Mouse (Mus musculus): ENCODE measurements around the gene Serinc5.

The Serinc5 gene

DNA sequence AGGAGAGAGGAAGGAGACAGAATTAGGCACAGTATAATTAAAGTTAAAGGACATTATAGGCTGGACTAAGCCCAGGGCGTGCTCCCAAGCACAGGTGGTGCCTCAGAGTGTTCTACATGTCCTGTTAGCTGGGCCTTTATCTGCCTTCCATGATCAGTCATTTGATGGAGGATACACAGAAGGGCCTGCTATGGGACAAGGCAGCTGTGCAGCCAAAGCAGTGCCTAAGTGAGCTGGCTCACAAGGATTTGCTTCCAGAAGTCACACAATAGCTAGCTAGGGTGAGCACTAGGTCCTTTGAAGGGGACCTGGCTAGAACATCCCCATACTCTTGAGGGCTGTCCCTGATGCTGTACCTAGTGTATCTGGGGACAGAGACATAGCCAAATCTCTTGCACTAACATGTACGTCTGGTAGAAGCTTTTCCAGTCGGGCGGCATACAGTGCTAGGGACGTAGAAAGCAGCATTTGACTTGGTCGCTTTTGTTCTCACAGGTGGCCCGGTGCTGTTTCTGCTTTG is 94.2 kb downstream of the Serinc5 start:
- no peak for DNase-seq

DNA sequence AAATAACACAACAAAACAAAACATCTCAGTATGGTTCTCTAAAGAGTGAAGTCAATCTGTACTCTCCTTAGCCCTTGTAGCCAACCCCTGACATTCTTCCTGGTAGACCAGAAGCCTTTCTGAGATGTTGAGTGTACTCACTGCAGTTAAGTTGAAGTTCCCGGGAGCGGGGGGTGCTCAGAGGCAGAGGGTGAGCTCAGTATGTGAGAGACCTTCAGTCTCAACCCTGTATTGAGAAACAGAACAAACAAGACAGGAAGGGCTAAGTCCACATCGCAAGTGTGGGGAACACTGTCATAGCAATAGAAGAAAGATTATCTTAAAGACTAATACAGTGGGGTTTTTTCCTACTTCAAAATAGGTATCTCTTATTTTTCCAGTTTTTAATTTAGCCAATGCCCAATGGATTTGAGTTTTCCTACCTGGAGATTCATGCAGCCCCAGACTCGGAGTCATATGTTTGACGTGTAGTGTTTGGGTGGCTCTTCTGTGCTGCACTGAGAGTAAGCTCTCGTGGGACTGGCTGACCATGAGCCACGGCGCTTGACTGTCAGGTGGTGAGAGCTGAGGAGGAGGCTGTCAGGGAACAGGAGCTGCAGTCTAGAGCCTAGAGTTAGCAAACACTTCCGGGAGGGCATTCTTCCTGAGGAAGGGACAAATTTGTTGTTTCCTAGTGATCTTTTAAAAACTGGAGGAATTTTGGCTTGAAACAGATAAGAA is 95.6 kb downstream of the Serinc5 start:
- no peak for DNase-seq

DNA sequence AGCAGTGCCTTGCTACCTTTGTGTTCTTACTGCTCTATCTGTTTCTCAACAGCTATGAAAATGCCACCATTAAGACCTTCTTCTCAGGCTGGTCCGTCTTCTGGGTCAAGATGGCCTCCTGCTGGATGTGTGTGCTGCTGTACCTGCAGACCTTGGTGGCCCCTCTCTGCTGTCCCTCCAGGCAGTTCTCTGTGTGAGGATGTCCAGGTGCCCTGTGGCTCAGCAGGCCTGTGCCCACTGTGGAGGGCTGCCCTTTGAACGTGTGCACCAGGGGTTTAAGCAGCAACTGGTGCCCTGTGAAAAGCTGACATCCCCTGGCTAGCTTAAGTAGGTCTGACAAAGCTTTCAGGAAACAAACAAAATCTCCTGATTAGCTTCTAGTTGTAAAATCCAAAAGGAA is 97.0 kb downstream of the Serinc5 start:
- no peak for DNase-seq

DNA sequence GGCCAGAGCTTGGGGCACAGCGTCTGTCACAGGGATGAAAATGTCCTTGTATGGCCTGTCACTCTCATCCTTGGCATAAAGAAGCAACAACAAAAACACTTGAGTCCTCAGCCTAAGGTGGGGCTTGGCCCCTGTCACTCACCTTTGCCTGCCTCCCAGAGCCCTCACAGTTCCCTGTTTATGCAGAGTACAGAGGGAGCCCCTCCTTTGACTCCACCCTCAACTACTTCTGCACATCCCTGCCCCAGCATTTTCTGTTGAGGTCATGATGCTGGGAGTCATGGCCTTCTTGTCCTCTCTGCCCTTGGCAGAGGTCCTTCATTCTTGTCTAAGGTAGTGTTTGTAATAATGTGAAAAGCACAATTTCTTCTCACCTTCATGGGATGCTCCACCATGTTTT is 97.6 kb downstream of the Serinc5 start:
- DNase-seq, result no peak

DNA sequence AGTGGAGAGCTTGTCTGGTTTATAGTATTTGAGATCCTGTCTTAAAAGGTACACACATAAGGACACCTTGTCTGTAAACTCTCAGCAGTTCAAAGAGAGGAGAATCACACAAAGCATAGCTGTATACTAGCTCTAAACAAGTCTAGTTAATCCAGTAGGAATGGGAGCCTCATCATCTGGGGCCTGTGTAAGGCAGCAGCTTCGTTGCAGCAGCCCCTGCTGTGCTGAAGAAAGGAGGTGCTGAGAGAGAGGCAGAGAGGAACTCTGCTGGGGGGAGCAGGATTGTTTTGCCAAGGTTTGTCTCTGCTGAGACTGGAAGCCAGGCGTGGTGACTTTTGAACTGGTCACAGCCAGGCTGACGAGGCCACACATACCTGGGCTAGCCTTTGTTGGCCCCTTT is 98.6 kb downstream of the Serinc5 start:
- DNase-seq, result no peak

DNA sequence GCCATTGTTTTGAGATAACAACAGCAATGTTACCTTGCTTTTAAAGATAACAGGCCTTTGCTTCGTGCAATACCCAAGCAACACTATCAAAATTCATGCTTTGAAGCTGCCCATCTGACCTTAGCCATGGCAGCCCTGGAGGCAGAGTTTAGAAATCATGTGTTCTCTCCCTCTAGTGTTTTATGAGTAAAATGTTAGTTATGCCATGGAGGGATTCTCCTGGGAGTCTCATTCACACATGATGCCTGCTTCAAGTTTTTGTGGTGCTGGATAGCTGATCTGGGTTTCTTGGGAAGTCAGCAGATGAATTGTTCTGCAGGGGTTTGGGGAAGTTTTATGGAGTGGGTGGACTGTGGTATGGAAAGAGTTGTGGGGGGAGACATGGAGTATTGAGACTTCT is 99.5 kb downstream of the Serinc5 start:
- DNase-seq, result no peak

DNA sequence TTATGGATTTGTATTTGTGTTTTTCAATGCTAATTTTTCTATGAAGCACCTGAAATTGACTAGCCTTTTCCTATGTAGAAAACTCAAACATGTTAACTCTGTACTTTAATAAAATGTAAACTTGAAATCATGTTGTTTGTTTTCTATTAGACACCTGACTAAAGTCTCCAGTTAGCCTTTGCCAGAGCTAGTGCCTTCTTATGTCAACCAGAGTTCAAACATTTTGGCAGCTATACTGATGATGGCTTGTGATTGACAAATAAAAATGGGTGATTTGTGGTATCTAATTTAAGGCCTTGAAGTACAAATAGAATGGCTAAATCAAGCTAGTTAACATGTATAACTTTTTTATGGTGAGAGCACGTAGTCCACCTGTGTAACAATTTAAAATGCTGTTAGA is 100.9 kb downstream of the Serinc5 start:
- no peak for DNase-seq

DNA sequence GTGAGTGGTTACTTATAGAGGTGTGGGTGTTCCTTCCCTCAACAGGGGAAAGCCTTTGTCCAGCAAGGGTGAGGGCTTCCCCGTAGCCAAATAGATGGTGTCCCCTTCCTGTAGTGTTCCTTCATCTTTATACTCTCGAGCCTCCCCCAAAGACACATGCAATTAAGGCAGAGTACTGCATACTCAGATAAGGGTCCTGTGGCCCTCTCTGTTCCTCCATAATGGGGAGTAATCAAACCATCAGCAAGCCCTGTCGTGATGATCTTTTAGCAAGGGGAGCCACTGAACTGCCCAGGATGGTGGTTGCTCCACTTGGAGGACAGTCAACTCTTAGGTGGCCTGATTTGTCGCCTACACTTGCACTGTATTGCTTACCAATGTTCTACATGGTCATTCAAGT is 101.7 kb downstream of the Serinc5 start:
- DNase-seq, result no peak

DNA sequence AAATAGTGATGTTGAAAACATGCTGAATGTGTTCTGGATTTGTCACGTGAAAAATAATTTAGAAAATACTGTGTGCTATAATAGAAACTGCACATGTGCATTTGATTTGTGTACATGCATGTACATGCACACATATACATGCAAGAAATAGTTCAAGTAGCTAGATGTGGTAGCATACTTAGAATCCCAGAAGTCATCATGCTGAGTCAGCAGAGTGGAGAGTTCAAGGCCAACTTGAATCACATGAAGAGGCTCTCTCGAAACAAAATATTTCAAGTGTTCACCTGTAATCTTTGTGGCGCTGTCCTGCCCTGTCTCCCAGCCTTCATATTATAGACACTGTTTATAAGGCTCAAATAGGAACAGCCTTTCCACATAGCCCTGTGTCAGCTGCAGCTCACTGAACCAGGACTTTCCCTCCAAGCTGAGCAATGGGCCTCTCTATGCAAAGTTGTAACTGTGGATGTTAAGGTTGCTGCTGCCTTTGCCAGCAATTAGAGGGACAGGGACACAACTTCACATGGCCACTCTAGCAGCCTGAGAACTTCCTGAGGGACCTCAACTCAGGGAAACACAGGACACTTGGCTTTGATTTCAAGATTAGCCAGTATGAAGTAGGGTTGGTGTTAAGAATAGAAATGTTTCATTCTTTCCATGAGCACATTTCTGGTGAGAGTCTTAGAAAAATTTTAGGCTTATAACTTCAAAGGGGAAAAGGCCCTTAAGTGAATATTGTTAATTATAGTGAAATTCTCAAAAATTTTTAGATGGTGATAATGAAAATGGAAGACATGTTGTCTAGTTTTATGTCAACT is 107.2 kb downstream of the Serinc5 start:
- DNase-seq, result no peak

DNA sequence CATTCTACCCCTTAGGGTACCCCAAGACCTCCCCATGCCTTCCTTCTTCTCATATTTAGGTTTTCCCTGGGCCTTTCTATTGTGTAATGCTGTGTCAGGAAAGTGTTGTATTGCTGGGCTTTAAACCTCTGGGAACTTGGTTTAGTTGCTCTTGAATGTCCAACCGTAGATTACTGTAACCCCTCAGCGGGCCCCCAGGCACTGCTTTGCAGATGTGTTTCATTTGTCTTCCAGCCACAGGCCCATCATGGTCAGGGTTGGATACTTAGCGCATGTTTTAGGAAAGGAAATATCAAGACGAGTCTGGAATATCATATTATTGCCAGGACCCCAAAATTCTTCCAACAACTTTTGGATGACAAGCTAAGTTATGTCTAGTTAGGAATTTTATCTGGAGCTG is 110.1 kb downstream of the Serinc5 start:
- no peak for DNase-seq

DNA sequence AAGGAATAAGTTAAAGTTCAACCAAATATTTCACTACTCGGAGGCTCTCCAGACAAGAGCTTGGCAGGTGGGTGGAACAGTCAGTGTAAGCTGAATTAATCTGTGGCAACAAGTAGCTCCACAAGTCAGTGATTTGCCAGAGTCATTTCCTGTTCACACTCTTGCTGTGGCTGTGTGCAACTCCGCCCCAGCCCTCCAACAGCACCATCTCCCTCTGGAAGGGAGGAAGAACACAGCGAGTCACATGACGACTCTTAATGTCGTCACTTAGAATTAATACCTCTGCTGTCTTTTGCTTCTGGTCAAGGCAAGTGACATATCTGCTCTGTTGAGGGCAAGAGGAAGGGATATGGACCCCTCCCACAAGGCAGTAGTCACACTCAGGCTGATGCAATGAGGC is 111.5 kb downstream of the Serinc5 start:
- DNase-seq, result no peak

DNA sequence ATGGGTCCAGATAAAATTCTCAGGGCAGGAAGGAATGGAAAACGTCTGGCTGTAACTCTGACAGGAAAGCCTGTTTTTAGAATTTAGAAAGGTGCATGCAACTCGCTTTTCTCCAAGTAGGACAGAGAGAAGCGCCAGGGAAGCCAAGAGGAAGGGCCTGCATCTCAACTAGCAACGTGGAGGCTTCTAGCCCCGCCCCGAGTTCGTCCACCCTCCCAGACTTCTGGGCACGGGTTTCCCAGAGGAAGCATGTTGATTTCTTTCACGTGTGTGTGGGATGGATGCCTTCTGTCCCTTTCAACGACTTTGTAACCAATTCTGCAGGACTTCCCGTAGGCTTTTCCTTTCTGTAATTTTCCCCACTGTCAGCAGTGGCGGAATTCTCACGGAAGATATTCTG is 118.9 kb downstream of the Serinc5 start:
- DNase-seq, result peak; percentile 18

DNA sequence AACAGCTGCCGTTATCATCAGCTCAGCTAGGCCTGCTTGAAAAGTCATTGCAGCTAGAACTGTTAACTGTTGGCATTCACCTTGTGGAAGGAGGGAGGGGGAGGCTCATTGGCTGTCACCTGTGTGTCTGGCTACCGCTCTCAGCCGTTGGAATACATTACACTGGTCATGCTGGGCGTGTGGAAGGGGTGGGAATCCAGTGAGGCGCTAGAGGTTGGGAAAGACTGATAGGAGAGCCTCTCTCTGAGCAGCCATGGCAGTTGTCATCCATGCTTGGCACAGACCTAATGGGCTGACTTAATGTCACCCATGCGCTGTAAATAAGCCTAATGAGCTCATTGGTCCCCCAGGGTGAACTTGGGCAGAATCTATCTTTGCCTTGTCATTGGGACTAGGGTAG is 120.9 kb downstream of the Serinc5 start:
- DNase-seq, result no peak

DNA sequence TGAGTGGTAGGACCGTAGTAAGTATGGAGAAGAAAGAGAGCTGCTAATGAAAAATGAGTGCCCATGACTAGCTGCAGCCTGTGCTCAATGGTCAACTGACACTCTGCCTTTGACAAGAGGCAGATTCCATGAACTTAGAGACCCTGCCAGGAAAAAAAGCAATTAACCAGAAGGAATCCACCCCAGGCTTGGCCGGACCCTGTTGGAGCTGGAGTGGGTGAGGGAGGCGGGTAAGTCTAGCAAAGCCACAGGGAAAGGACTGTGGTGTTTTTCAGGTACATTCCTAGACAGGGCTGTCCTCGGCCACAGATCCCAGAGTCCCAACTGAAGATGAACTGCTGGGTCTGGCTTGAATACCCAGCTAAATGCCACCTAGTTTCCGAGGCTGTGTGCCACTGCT is 121.9 kb downstream of the Serinc5 start:
- DNase-seq, result no peak

DNA sequence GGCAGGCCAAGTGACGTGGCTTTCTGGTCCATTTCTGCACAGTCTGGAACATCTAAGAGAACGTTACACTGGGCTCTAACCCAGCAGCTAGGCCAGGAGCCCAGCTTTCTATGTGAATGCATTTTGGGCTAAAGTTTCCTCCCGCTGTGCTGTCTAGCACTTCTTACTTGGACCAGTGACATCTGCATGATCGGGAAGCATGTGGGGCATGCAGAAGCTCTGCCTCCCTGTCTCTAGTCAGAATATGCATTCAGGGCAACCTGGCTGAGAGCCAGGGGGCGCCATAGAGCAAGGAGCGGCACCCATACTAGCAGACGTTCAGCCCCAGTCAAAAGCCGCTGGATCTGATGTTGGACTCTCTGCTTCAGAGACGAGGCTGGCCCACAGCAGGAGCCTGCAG is 122.4 kb downstream of the Serinc5 start:
- DNase-seq, result peak; percentile 63

DNA sequence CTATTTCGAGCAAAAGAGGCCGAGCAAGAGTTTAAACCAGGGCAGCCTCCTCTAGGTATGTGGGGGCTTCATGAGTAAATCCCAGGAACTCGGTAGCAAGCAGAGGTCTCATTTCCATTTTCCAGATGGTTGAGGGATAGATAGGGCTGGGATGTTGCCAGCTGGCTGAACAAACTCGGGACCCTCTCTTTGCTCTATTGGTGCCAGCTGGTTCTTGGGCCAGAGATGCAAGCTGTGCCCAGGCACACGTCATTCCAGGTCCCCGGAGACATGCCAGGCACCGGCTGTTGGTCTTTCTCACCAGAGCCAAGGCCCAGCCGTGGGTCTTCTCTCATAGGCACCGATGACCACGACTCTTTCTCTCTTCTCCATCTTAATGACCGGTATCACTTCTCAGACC is 122.8 kb downstream of the Serinc5 start:
- DNase-seq, result no peak

DNA sequence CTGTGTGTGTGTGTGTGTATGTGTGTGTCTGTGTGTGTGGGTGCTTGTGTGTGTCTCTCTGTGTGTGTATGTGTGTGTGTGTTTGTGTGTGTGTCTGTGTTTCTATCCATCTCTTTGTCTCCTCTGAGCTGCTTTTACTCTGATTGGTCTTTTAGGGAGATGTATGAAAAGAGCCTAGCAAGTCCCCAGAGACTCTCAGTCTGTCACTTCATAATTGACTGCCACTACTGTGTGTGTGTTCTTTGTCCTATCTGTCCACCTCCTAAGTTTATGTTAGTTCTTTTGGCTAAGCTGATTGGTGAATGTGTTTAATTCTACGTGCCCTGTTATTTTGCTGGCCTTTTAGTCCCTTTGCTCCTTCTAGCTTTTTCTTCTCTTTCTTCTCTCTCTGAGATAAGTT is 124.8 kb downstream of the Serinc5 start:
- DNase-seq, result no peak

DNA sequence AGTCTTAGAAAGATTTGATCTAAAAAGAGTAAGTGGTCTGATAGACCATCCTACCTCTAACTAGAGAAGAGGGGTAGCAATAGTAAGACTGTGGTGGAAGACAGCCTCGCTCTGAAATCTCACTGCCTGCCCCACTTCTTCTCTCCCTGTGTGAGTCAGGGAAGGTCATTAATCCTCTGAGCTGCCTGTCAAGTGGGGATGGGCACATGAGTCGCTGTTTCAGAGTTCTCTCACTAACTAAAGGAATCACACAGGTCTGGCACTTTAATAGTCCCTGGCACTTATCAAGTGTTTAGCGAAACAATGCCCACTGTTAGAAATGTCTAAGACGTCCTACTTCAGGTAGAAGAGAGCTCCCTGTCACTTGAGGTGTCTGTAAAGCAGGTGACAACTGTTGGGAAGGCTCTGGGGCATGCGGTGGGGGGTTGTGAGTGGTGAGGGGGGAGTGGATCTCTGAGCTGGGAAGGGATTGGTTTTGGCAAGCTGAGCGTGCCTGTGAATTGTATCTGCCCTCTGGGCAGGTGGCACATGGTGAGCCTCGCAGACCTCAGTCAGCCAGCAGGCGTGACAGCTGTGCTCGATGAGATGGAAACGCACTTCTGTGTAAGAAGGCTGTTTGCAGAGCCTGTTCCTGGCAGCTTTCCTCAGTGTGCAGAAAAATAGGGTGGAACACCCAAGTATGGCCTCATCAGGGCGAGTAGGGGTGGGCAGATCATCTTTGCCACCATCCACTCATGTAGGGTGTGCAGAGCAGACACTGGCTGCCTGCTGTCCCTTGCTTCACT is 125.8 kb downstream of the Serinc5 start:
- DNase-seq, result no peak

DNA sequence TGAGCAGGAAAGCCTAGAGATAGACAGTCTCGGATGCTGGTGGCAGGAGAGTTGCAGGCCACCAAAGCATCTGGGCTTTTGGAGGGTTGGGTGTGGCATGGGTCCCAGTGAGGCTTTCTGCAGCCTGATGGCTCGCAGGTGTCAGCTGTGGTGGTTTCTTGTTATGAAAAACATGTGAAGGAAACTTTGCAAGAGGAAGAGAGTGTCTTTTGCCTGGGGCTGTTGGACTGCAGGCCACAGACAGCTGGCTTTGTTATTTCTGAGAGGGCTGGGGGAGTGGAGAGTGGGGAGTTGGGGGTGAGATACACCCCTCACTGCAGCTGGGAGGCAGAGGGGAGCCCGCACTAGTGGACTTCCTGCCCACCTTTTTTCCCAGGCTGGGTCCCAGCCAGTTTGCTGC is 127.9 kb downstream of the Serinc5 start:
- DNase-seq, result no peak

DNA sequence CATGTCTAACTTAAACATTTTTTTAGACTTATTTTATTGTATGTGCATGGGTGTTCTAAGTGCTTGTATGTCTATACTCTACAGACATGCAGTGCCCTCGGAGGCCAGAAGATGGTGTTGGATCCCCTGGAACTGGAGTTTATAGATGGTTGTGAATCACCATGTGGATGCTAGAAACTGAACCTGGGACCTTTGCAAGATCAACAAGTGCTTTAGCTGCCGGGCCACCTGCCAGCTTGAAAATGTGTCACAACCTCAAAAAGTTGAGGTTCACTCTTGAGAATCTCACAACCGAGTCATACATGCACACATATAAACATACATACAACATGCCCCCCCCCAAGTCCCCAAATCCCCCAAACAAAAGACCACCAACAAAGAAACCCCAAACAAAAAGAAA is 129.0 kb downstream of the Serinc5 start:
- no peak for DNase-seq

DNA sequence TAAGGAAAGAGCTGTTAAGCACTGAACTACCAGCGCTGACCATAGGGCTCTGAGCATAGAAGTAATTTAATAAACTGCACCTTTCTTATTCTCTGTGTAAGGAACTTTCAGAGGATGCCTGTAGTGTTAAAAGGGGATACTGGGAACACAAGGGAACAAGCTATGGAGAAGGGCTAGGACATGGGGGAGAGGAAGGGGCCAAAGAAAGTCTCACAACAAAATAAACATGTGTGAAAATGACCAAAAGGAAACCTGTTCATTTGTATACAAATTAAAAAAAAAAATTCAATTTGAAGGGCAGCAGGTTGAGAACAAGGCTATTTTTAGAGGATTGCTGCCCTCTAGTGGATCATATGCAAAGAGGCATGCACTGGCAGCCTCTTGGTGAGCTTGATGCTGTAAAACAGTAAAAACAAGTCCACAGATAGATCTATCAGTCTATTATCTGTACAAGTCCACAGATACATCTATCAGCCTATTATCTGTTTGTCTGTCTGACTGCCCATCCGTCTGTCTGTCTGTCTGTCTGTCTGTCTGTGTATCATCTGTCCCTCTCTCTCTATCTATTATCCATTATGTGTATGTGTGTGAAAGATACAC is 129.9 kb downstream of the Serinc5 start:
- DNase-seq, result peak; percentile 44

DNA sequence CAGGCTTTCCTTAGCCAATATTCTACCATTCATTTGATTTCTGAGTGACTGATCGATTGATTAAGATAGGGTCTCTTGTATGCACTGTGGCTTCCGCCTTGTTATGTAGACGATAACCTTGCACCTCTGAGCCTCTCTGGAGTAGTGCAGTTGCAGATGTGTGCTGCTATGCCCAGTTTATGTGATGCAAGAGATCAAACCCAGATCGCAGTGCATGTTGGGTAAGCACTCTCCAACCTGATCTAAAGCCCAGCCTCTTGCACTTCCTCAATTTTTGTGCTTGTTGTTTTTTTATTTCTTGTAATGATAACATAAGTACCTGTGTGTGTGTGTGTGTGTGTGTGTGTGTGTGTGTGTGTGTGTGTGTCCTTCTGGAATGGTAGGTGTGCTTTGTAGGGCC is 132.0 kb downstream of the Serinc5 start:
- DNase-seq, result no peak

DNA sequence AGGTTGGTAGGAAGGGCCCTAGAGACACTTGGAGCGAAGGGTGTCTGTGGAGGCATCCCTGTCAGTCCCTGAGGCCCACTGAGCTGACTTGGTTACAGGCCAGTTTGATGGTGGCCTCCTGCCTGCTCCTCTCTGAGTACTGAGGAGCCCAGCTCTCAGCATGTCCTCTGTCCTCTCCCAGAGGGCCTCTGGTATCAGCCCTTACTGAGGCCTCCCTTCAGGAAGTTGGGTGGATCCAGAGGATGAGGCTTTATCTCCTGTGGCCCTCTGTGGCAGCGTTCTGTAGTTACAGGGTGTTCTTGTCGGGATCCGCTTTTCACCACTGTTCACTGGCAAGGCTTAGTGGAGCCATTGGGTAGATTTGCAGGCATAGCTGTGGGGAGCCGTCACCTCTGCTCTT is 132.4 kb downstream of the Serinc5 start:
- DNase-seq, result no peak
